Mouse (Mus musculus) frontal cortex, adult (tissue): ENCODE measurements around the gene Olfr1388.
"Not testable (repeated sequence)": the region's sequence is repeated elsewhere in the genome, so short reads cannot be mapped to it uniquely, and the experiment has no call there.

ENCODE experiments used
- ATAC-seq: cut with Nextera tagmentation; 2 replicates; pipeline ENCODE4 v1.9.2; 2017; ENCODE audit warnings: mild to moderate bottlenecking, moderate library complexity, mixed read lengths; ENCODE audit not compliant: low TSS enrichment

Olfr1388 gene

DNA sequence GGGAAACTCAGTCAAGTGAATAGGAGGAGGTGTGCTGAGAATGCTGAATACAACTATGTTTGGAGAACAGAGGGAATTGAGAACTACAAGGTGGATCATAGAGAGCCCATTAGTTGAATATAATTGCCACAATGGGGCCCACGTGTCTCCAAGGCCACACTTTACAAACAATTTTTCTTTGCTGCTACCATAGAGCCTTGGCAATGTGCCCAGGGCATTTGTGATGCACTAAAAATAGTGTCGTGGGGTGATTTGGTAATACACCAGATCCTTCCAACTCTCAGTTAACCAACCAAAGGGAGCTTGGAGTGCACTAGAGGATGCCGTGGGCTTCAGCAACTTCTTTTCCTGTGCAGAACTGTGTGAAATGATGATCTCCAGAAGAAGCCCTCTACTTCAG, at the start of gene Olfr1388:
Gene Olfr1388, plus strand, starts transcription at position 214 of the 400 bp plus-strand sequence.
- ATAC-seq, result no peak

DNA sequence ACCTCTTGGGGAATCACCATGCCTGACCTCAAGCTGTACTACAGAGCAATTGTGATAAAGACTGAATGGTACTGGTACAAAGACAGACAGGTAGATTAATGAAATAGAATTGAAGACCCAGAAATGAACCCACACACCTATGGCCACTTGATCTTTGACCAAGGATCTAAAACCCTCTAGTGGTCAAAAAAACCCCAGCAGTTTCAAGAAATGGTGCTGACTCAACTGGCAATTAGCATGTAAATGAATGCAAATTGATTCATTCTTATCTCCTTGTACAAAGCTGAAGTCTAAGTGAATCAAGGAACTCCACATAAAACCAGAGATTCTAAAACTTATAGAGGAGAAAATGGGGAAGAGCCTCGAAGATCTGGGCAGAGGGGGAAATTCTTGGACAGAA, 43.7 kb upstream of the Olfr1388 start:
- ATAC-seq, result not testable (repeated sequence)

DNA sequence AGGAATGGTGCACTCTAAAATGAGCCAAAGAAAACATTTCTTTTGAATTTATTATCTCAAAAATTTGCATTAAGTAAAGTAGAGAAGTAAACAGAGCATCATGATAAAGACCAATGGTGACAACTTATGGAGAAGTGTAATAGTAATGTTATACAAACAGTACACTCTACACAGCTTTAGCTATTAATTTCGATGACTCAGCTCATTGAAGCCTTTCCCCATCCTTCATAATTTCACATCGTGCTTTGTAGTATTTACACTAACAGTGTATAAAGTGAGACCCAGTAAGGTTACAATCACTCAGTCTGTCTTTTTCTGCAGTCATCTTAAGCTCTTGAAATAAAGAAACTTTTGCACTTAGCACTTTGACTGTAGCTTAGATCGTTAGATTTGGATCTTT, 29.6 kb upstream of the Olfr1388 start:
- no peak for ATAC-seq

DNA sequence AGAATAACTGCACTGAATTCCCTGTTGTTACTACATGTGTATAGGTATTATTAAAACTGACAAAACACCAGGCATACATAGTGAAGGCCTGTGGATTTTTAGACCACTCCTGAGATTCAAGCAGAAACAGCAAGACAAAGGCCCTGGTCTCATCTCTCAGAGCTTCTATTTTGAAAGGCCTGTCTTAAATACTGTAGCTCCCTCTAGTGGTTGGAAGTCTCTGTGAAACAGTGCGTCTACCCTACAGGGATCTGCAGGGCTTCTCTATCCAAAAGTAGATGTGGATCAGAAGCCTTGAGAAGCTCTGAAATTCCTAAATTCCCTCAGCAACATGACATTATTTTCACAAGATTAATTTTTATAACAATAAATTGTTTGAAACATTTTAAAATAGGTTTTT, 25.9 kb upstream of the Olfr1388 start:
- peak; percentile 91 for ATAC-seq

DNA sequence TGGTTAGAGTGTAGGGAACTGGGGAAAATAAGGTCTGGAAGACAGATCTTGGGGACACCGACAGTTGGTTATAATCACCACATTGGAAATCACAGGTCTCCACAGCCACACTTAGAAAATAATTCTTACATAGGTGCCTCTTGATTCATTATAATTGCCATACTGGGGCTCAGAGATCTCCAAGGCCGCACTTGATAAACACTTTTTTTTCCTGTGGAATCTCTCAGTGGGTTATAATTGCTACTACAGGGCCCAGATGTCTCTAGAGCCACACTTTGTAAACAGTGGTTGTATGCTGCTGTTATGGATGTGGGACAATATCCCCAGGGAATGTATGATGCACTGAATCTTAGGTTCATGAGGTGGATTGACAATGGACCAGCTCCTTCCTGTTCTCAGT, 13.7 kb upstream of the Olfr1388 start, which contains the start of gene Olfr1389:
Gene Olfr1389, plus strand, starts transcription at position 301 of the 400 bp plus-strand sequence.
- no peak for ATAC-seq

DNA sequence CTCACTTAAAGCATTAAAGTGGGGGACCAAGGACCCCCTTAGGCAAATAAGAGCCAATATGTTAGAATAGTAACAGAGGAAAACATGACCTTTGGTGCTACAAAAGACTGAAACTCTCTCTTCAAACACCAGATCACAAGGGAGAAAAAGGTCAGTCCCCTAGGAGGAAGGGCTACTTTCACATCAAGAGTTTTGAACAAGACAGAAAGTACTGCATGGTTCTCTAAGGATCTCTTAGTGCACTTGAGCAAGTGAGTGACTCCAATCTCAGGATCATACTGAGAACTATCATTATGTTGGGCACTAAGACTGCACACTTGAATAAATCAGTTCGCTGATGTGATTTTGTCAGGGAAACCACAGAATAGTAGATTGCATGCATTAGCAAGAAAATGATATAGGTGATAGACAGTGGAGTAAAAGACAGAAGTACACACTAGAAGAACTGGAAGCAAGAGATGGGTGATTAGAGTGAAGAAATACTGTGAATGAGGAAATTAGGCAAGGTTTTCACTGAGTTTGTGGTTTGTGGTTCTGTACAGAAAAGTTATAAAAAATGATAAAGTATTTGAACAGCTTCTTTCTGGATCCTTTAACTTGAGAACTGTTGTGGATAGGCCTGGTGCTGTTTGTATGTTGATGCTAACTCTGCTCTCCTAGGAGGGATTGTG, 11.0 kb upstream of the Olfr1388 start:
- ATAC-seq, result no peak

DNA sequence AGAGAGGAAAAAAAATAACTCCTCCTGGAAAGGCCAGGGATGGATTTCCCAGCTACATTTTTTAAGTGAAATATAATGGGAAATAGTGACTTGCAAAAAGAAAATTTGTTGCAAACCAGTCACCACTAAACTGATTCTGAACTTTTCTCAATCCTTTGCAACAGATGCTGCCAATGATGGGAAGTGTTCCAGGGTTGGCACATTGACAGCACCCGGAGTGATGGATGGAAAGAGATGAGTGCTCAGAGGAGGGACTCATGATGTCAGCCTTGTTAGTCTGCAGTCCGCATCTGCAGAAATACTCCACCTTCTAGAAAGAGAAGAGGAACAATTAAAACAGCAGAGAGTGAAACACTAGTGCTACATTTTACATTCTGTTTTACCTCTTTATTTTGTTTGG, 6.8 kb upstream of the Olfr1388 start:
- ATAC-seq, result no peak

DNA sequence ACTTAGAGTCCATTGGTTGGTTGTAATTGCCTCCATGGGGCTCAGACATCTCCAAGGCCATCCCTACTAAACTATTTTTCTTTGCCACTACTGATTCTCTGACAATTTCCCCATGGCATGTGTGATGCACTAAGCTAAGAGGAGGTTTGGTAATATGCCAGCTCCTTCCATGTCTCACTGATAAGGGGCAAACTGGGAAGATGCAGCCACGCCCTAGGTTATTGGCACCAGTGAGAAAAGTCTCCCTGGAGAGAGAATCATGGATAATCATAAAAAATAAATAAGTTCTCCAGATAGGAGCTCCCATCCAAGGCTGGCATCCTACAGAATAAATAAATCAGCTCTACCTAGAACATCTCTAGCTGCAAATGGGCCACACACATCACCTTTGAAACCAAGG, 18.6 kb downstream of the Olfr1388 start, which contains the start of gene Olfr1387:
Gene Olfr1387, plus strand, starts transcription at position 301 of the 400 bp plus-strand sequence.
- ATAC-seq, result no peak

DNA sequence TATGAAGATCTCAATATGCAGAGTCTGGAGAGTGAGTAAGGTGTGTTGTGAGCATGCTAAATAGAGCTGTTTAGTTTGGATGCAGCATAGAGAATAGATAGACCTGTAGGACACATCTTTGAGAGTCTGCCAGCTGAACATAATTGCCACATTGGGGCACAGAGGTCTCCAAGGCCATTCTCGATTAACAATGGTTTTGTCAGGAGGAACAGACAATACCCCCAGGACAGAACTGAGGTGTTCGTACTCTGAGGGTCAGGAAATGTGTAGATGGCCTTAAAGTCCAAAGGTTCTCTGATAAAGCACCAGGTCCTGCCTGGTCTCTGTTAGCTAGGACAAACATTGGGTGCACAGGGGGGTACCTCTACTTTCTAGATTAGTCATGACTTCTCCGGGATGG, 28.3 kb downstream of the Olfr1388 start, which contains the start of gene Olfr1386:
Gene Olfr1386, plus strand, starts transcription at position 301 of the 400 bp plus-strand sequence.
- not testable (repeated sequence) for ATAC-seq

DNA sequence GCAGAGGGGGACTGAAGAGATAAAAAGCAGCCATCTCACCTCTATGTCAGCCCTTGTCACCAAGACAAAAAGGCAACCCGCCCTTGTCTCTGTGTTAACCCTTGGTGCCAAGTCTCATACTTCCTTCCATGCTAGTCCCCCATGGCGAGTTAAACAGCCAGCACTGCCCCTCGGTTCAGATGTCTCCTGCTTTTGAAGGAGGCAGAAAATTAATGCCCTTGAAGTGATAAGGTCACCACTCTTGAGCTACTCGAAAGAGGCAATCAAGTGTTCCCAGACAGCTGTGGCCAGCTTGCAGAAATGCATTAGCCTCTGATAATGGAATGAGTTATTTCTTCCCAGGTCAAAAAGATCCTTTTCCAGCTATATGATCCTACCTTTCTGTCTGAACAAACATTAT, 49.5 kb downstream of the Olfr1388 start:
- no peak for ATAC-seq

DNA sequence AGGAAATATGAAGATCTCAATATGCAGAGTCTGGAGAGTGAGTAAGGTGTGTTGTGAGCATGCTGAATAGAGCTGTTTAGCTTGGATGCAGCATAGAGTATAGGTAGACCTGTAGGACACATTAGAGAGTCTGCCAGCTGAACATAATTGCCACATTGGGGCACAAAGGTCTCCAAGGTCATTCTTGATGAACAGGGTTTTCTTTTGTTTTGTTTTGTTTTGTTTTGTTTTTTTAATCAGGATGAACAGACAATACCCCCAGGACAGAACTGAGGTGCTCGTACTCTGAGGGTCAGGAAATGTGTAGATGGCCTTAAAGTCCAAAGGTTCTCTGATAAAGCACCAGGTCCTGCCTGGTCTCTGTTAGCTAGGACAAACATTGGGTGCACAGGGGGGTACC, 52.3 kb downstream of the Olfr1388 start, which contains the start of gene Olfr1385:
Gene Olfr1385, plus strand, starts transcription at position 301 of the 400 bp plus-strand sequence.
- ATAC-seq, result not testable (repeated sequence)
